Mouse (Mus musculus): Measurements from ENCODE around the gene Rere. TPM values are rescaled to one million over a fixed set of nuclear protein-coding genes. Genes with fewer than 3 reads are reported as not detected.

The Rere gene
- polyA plus RNA-seq, 1 experiment from 2014 or later: 52.0 TPM

DNA sequence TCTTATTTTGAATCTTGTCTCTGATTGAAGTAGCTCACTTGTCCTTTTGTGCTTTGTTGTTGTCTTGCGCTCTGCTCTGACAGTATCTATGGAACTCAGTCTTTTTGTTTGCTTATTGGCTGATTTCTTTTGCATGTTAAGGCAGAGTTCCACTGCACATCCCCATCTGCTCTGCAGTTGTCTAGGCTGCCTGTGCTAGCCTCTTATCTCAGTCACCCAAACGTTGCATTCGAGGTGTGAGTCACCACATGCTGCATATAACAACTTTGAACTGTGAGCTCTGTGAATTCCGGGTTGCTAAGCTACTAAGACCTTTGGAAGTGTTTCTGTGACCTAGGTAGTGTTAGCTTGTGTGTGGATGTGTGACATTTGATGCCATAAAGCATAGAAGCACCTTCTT is 235.9 kb downstream of the Rere start:
- no peak overlapping the region for H3K4me3 ChIP-seq (ENCODE audit: low read depth, low read length)
- no peak overlapping the region for H3K27ac ChIP-seq (ENCODE audit: low read depth, low read length)
- no peaks in the 10 kb centered on the region for H3K9me3 ChIP-seq (ENCODE audit: control insufficient read depth, low read length)
- H3K36me3 ChIP-seq (ENCODE audit: control insufficient read depth, insufficient read depth, low read length): no peaks in the 10 kb centered on the region
- no peaks in the 10 kb centered on the region for H3K27me3 ChIP-seq (ENCODE audit: control insufficient read depth, insufficient read depth, low read length)
- DNase-seq (ENCODE audit: low spot score) (no peak), ATAC-seq (ENCODE audit: insufficient read depth, low FRiP score, low TSS enrichment) (no peak)
- 58% methylated on average over 4 of the region's 4 CpGs for WGBS
- no peak overlapping the region for H3K4me2 ChIP-seq (ENCODE audit: low read depth)
- no peaks in the 10 kb centered on the region for H3K4me1 ChIP-seq (ENCODE audit: control insufficient read depth, insufficient read depth, low read length)
- no peak overlapping the region for H3K9ac ChIP-seq (ENCODE audit: low read length)

GRCm38 (mm10) chr4:150518826-150519225 is 237.4 kb downstream of the Rere start:
- no peak overlapping the region for H3K9ac ChIP-seq (ENCODE audit: low read length)
- H3K4me2 ChIP-seq (ENCODE audit: low read depth): no peak overlapping the region
- H3K27ac ChIP-seq (ENCODE audit: low read depth, low read length): no peak overlapping the region
- no peaks in the 10 kb centered on the region for H3K9me3 ChIP-seq (ENCODE audit: control insufficient read depth, low read length)
- ATAC-seq (ENCODE audit: insufficient read depth, low FRiP score, low TSS enrichment): no peak
- no peak for DNase-seq (ENCODE audit: low spot score)
- WGBS: 90% methylated on average over 5 of the region's 5 CpGs
- H3K4me1 ChIP-seq (ENCODE audit: control insufficient read depth, insufficient read depth, low read length): no peaks in the 10 kb centered on the region
- no peaks in the 10 kb centered on the region; the same call in 1 of the 2 replicates for H3K36me3 ChIP-seq (ENCODE audit: control insufficient read depth, insufficient read depth, low read length)
- H3K27me3 ChIP-seq (ENCODE audit: control insufficient read depth, insufficient read depth, low read length): no peaks in the 10 kb centered on the region
- H3K4me3 ChIP-seq (ENCODE audit: low read depth, low read length): no peak overlapping the region

- no peaks in the 10 kb centered on the region for H3K9me3 ChIP-seq (ENCODE audit: control insufficient read depth, low read length)
- no peaks in the 10 kb centered on the region; the same call in 1 of the 2 replicates for H3K36me3 ChIP-seq (ENCODE audit: control insufficient read depth, insufficient read depth, low read length)
- no peak for DNase-seq (ENCODE audit: low spot score)
- no peak overlapping the region for H3K4me2 ChIP-seq (ENCODE audit: low read depth)
- H3K4me3 ChIP-seq (ENCODE audit: low read depth, low read length): no peak overlapping the region
- ATAC-seq (ENCODE audit: insufficient read depth, low FRiP score, low TSS enrichment): no peak
- H3K27me3 ChIP-seq (ENCODE audit: control insufficient read depth, insufficient read depth, low read length): no peaks in the 10 kb centered on the region
- H3K27ac ChIP-seq (ENCODE audit: low read depth, low read length): no peak overlapping the region
- 83% methylated on average over 1 of the region's 1 CpGs for whole genome bisulfite sequencing
- no peaks in the 10 kb centered on the region for H3K4me1 ChIP-seq (ENCODE audit: control insufficient read depth, insufficient read depth, low read length)
- H3K9ac ChIP-seq (ENCODE audit: low read length): no peak overlapping the region
Measured at GRCm38 (mm10) chr4:150520069-150520468, 238.6 kb downstream of the Rere start.

DNA sequence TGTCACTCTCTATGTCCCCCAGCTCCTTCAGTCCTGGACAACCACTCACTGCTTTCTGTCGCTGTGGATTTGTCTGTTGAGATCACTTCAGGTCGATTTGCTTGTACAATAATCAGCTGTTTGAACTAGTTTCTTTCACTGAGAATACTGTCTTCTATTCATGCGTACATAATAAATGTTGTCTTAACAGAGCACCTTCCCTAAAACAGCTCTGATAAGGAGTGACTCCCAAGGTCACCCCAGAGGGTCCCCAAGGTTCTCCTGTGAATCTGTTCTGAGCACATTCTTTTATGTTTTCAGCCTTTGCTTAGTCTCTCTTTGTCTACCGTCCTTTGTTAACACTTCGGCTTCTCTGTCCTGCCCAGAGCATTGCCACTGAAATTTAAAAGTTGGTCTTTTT is 241.0 kb downstream of the Rere start:
- ATAC-seq (ENCODE audit: insufficient read depth, low FRiP score, low TSS enrichment): no peak
- Histone ChIP-seq H3K4me3 (ENCODE audit: low read depth, low read length) (no peak overlapping the region), H3K9ac (ENCODE audit: low read length) (no peak overlapping the region), H3K4me1 (ENCODE audit: control insufficient read depth, insufficient read depth, low read length) (no peaks in the 10 kb centered on the region), H3K9me3 (ENCODE audit: control insufficient read depth, low read length) (no peaks in the 10 kb centered on the region), H3K36me3 (ENCODE audit: control insufficient read depth, insufficient read depth, low read length) (no peaks in the 10 kb centered on the region; the same call in 1 of the 2 replicates), H3K27me3 (ENCODE audit: control insufficient read depth, insufficient read depth, low read length) (no peaks in the 10 kb centered on the region), H3K4me2 (ENCODE audit: low read depth) (no peak overlapping the region), H3K27ac (ENCODE audit: low read depth, low read length) (no peak overlapping the region)
- WGBS: 83% methylated on average over 5 of the region's 5 CpGs
- DNase-seq (ENCODE audit: low spot score): no peak

- DNase-seq (ENCODE audit: low spot score): no peak
- H3K4me3 ChIP-seq (ENCODE audit: low read depth, low read length): no peak overlapping the region
Measured at GRCm38 (mm10) chr4:150523351-150523750, 241.9 kb downstream of the Rere start.

DNA sequence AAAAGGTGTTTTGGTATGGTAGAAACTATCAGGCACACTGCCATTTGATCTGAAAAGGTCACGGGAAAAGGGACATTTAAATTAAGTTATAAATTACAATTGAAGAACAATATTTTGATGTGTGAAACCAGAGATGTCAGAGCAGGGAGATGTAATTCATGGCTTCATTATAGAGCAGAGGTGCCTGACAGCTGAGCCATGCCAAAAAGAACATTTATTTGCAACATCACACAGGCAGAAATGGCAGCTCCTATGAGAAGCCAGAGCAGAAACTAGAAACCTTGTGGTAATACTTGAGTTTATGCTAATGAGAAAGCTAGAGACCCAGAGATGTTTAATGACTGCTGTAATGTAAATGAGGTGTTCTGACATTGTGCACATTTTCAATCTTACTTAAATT is 244.8 kb downstream of the Rere start:
- Histone ChIP-seq H3K4me3 (ENCODE audit: low read depth, low read length) (no peak overlapping the region), H3K9ac (ENCODE audit: low read length) (no peak overlapping the region), H3K4me1 (ENCODE audit: control insufficient read depth, insufficient read depth, low read length) (no peaks in the 10 kb centered on the region), H3K27ac (ENCODE audit: low read depth, low read length) (no peak overlapping the region), H3K27me3 (ENCODE audit: control insufficient read depth, insufficient read depth, low read length) (no peaks in the 10 kb centered on the region), H3K9me3 (ENCODE audit: control insufficient read depth, low read length) (no peaks in the 10 kb centered on the region), H3K4me2 (ENCODE audit: low read depth) (no peak overlapping the region), H3K36me3 (ENCODE audit: control insufficient read depth, insufficient read depth, low read length) (no peaks in the 10 kb centered on the region; the same call in 1 of the 2 replicates)
- WGBS: 68% methylated on average over 1 of the region's 1 CpGs
- DNase-seq (ENCODE audit: low spot score) (no peak), ATAC-seq (ENCODE audit: insufficient read depth, low FRiP score, low TSS enrichment) (no peak)

More at GRCm38 (mm10) chr4:150523351-150523750, 241.9 kb downstream of the Rere start:
- Histone ChIP-seq H3K9me3 (ENCODE audit: control insufficient read depth, low read length) (no peaks in the 10 kb centered on the region), H3K9ac (ENCODE audit: low read length) (no peak overlapping the region), H3K27ac (ENCODE audit: low read depth, low read length) (no peak overlapping the region), H3K4me2 (ENCODE audit: low read depth) (no peak overlapping the region), H3K4me1 (ENCODE audit: control insufficient read depth, insufficient read depth, low read length) (no peaks in the 10 kb centered on the region), H3K27me3 (ENCODE audit: control insufficient read depth, insufficient read depth, low read length) (no peaks in the 10 kb centered on the region), H3K36me3 (ENCODE audit: control insufficient read depth, insufficient read depth, low read length) (no peaks in the 10 kb centered on the region; the same call in 1 of the 2 replicates)
- ATAC-seq (ENCODE audit: insufficient read depth, low FRiP score, low TSS enrichment): no peak

DNA sequence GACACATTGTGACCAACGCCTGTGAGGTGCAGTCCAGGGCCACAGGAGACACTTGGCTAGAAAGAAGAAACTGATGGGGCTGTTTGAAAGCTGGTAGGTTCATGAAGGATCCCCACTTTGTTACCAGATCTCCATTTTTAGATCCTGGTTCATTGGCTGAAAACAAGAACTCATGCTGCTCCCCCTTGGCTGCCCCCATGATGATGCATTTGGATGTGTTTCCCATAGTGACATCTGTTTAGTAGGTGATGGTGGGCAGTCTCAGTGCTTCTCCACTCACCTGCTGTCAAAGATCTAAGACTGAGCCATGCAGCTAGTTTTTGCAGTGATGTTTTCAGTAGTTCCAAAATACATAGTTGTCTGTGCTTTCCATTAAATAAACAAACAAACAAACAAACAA is 247.0 kb downstream of the Rere start:
- Histone ChIP-seq H3K4me3 (ENCODE audit: low read depth, low read length) (no peak overlapping the region), H3K27ac (ENCODE audit: low read depth, low read length) (no peak overlapping the region), H3K9me3 (ENCODE audit: control insufficient read depth, low read length) (no peaks in the 10 kb centered on the region), H3K36me3 (ENCODE audit: control insufficient read depth, insufficient read depth, low read length) (no peaks in the 10 kb centered on the region; the same call in 1 of the 2 replicates), H3K4me2 (ENCODE audit: low read depth) (no peak overlapping the region), H3K4me1 (ENCODE audit: control insufficient read depth, insufficient read depth, low read length) (no peaks in the 10 kb centered on the region), H3K9ac (ENCODE audit: low read length) (no peak overlapping the region), H3K27me3 (ENCODE audit: control insufficient read depth, insufficient read depth, low read length) (no peaks in the 10 kb centered on the region)
- no peak for ATAC-seq (ENCODE audit: insufficient read depth, low FRiP score, low TSS enrichment)
- WGBS: 93% methylated on average over 1 of the region's 1 CpGs
- no peak for DNase-seq (ENCODE audit: low spot score)

DNA sequence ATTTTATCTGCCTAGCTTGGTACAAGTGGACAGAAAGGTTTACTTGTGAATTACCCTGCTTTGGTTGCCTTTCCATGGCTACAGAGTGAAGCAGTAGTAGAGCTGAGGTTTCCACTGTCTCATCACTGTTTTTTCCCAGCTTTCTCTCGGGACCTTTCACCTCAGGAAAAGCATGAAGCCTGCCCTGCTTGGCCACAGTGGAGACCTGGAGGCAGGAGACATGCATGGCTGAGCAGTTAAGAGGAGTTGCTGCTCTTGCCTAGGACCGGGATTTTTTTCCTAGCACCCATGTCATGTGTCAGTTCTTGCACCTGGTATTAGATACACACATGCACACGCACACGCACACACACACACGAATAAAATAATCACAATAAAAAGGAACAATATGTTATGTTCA is 247.4 kb downstream of the Rere start:
- ATAC-seq (ENCODE audit: insufficient read depth, low FRiP score, low TSS enrichment): no peak
- Histone ChIP-seq H3K4me2 (ENCODE audit: low read depth) (no peak overlapping the region), H3K27ac (ENCODE audit: low read depth, low read length) (no peak overlapping the region), H3K27me3 (ENCODE audit: control insufficient read depth, insufficient read depth, low read length) (no peaks in the 10 kb centered on the region), H3K36me3 (ENCODE audit: control insufficient read depth, insufficient read depth, low read length) (no peaks in the 10 kb centered on the region), H3K9me3 (ENCODE audit: control insufficient read depth, low read length) (no peaks in the 10 kb centered on the region), H3K4me3 (ENCODE audit: low read depth, low read length) (no peak overlapping the region), H3K9ac (ENCODE audit: low read length) (no peak overlapping the region), H3K4me1 (ENCODE audit: control insufficient read depth, insufficient read depth, low read length) (no peaks in the 10 kb centered on the region)
- WGBS: 92% methylated on average over 5 of the region's 5 CpGs
- no peak for DNase-seq (ENCODE audit: low spot score)

- WGBS: 82% methylated on average over 7 of the region's 7 CpGs
- Histone ChIP-seq H3K36me3 (ENCODE audit: control insufficient read depth, insufficient read depth, low read length) (no peaks in the 10 kb centered on the region), H3K4me2 (ENCODE audit: low read depth) (no peak overlapping the region), H3K27ac (ENCODE audit: low read depth, low read length) (no peak overlapping the region), H3K4me1 (ENCODE audit: control insufficient read depth, insufficient read depth, low read length) (no peaks in the 10 kb centered on the region), H3K4me3 (ENCODE audit: low read depth, low read length) (no peak overlapping the region), H3K9me3 (ENCODE audit: control insufficient read depth, low read length) (no peaks in the 10 kb centered on the region), H3K27me3 (ENCODE audit: control insufficient read depth, insufficient read depth, low read length) (no peaks in the 10 kb centered on the region), H3K9ac (ENCODE audit: low read length) (no peak overlapping the region)
- DNase-seq (ENCODE audit: low spot score): no peak
- ATAC-seq (ENCODE audit: insufficient read depth, low FRiP score, low TSS enrichment): no peak
Measured at GRCm38 (mm10) chr4:150531869-150532268, 250.4 kb downstream of the Rere start.

Data from neural tube, embryonic 11.5 days (tissue).